Mouse (Mus musculus): ENCODE results near the gene Gm3072. TPM values are rescaled to one million over a fixed set of nuclear protein-coding genes. Genes with fewer than 3 reads are reported as not detected.

Gene Gm3072
- polyA plus RNA-seq (2015; fragmentation: Nextera tagmentation; extraction: Ambion mirVana), result not detected in 2 replicates

GRCm38 (mm10) chr14:41624512-41624911 lies at the start of gene Gm3072:
Gm3072 (minus strand) TSS chr14:41624612.

GRCm38 (mm10) chr14:41646387-41646786 lies 22.0 kb upstream of the Gm3072 start, which contains the start of gene Gm3676:
Gm3676 (minus strand) TSS chr14:41646487.

GRCm38 (mm10) chr14:41572911-41573310 lies 51.5 kb downstream of the Gm3072 start, which contains the start of gene 1700049E17Rik2:
1700049E17Rik2 (plus strand) TSS chr14:41573211.

Other genes with a start within 250 kb of the Gm3072 start
- gene Gm7945, start 238.2 kb downstream of the Gm3072 start, polyA plus RNA-seq (2015; fragmentation: Nextera tagmentation; extraction: Ambion mirVana), result not detected in 2 replicates
- not detected in 2 replicates for gene Gm6482, start 216.3 kb downstream of the Gm3072 start, polyA plus RNA-seq (2015; fragmentation: Nextera tagmentation; extraction: Ambion mirVana)
- not detected in 2 replicates for gene Gm7954, start 171.1 kb downstream of the Gm3072 start, polyA plus RNA-seq (2015; fragmentation: Nextera tagmentation; extraction: Ambion mirVana)
- not detected in 2 replicates for gene Gm3486, start 135.1 kb downstream of the Gm3072 start, polyA plus RNA-seq (2015; fragmentation: Nextera tagmentation; extraction: Ambion mirVana)
- not detected in 2 replicates for gene Gm7970, start 69.0 kb downstream of the Gm3072 start, polyA plus RNA-seq (2015; fragmentation: Nextera tagmentation; extraction: Ambion mirVana)
- not detected in 2 replicates for gene 1700049E17Rik2, start 51.4 kb downstream of the Gm3072 start, polyA plus RNA-seq (2015; fragmentation: Nextera tagmentation; extraction: Ambion mirVana)
- not detected in 2 replicates for gene Gm3676, start 21.9 kb upstream of the Gm3072 start, polyA plus RNA-seq (2015; fragmentation: Nextera tagmentation; extraction: Ambion mirVana)
- gene Gm8068, start 77.3 kb upstream of the Gm3072 start, polyA plus RNA-seq (2015; fragmentation: Nextera tagmentation; extraction: Ambion mirVana), result not detected in 2 replicates
- gene Gm7929, start 126.0 kb upstream of the Gm3072 start, polyA plus RNA-seq (2015; fragmentation: Nextera tagmentation; extraction: Ambion mirVana), result not detected in 2 replicates
- not detected in 2 replicates for gene Gm47189, start 147.8 kb upstream of the Gm3072 start, polyA plus RNA-seq (2015; fragmentation: Nextera tagmentation; extraction: Ambion mirVana)